Mouse (Mus musculus): ENCODE measurements around the gene Ace. TPM values are rescaled to one million over a fixed set of nuclear protein-coding genes. Genes with fewer than 3 reads are reported as not detected.
A peak's percentile ranks its signal among the peaks of the same experiment; 100 is the strongest.

The Ace gene
- total RNA-seq, 2 experiments from 2014 or later = 9.2 to 11.5 TPM

DNA sequence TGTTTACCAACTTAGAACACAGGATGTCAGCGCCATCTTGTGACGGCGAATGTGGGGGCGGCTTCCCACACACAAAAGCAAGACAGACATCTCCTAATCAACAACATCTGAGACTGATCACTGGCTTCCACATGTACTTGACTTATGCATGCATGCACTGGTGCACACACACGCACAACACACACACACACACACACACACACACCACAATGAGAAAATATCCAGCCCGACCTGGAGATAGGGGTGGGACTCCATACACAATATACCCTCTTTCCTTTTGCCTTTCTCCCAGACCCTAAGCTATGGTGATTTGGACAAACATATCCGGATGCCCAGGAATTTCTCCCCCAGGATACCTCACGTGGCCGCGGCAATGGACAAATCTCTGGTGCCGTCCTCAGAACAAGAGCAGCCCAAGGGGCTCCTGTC is 65.8 kb downstream of the Ace start:
- no peak for DNase-seq (ENCODE audit: low spot score in 2 of 2)
- intact Hi-C loops (cut with DNase I) = no loop called here

DNA sequence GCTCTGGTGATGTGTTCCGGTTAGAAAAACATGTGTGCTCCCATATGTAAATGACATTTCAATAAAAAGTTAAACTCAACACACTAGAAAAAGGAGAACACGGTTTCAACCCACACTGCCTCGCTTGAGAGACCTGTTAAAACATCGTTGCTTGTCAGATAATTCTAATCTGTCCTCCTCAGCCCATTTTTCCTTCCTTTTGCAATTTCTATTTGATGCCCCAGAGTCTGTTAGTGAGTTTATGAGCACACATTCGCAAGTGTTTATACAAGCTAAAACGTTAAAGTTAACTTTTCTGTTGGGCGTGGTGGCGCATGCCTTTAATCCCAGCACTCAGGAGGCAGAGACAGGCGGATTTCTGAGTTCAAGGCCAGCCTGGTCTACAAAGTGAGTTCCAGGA is 67.2 kb downstream of the Ace start:
- no peak for DNase-seq (ENCODE audit: low spot score in 2 of 2)
- intact Hi-C loops (cut with DNase I) = no loop called here

DNA sequence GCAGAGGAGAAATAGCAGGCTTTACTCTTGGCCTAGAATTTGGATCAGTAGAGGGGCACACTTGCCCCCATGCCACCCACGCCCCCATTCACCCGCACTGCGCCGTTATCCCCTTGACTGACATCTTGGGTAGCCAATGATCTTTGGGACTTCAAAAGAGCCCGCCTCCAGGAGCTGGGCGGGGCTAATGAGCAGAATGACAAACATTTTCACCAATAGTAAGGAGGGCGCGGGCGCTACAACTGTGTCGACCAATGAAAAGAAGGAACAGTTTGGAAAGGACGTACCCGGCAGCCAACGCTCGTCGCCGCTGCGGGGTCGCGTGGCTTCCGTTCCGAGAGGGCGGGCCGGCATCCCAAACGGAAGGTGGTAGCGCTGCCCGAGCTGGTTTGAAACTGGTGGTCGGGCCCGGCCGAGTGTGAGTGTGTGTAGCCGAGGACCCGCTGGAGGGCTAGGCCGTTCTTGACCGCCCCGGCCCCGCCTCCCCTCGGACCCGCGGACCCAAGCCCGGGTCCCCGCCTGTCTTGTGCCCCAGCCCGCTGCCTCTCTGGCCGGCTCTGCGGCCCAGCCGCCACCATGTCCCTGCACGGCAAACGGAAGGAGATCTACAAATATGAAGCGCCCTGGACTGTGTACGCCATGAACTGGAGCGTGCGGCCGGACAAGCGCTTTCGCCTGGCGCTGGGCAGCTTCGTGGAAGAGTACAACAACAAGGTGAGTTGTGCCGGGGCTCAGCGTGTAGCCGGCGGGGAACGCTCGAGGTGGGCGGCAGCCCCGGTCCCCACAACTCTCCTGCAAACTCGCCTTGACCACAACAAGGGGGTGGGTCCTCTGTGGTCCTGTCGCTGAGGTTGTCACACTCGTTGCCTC is 69.0 kb downstream of the Ace start, which contains the start of gene Dcaf7:
Gene Dcaf7, plus strand, starts transcription at position 325 of the 870 bp plus-strand sequence.
- DNase-seq (ENCODE audit: low spot score in 2 of 2) = peak; percentile 98 to 99
- intact Hi-C loops (cut with DNase I) = no loop called here

DNA sequence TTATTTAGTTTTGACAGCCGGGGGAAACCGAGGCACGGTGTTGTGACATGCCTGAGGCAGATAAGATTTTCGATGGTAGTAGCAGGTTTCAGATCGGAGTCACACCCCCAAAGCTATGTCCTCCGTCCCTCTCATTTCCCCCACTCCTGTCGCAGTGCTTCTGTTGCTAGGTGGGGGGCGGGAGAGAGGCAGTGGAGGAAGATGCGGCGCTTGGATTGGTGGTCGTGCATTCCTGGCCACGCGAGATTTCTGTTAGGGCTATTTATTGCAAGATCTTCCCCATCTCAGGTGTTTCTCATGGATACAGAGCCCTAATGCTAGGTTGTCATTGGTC is 69.6 kb downstream of the Ace start:
- intact Hi-C loops (cut with DNase I) = no loop called here
- DNase-seq (ENCODE audit: low spot score in 2 of 2) = peak; percentile 76 to 79

Other genes with a start within 250 kb of the Ace start
- gene Cyb561, start 14.6 kb upstream of the Ace start, total RNA-seq (2021) = 10 to 100 TPM; 81.8 to 88.9 TPM
- gene Ace3, start 26.7 kb downstream of the Ace start, total RNA-seq (2021) = not detected
- 1 to 10 TPM; 2.1 to 2.2 TPM for gene Kcnh6, start 40.2 kb downstream of the Ace start, total RNA-seq (2021)
- 100 to 1,000 TPM; 144 to 147 TPM for gene Dcaf7, start 68.9 kb downstream of the Ace start, total RNA-seq (2021)
- 10 to 100 TPM; 17.2 to 20.3 TPM for gene Taco1, start 98.1 kb downstream of the Ace start, total RNA-seq (2021)
- 10 to 100 TPM; 26.9 to 28.4 TPM for gene Map3k3, start 116.7 kb downstream of the Ace start, total RNA-seq (2021)
- gene Gm10840, start 192.9 kb downstream of the Ace start, total RNA-seq (2021) = not detected
- 100 to 1,000 TPM in 1 of 2 experiments, 10 to 100 TPM in 1; 98.5 to 104 TPM for gene Limd2, start 192.9 kb downstream of the Ace start, total RNA-seq (2021)
- 10 to 100 TPM; 26.6 to 31.2 TPM for gene Strada, start 234.2 kb downstream of the Ace start, total RNA-seq (2021)
- gene Ccdc47, start 248.4 kb downstream of the Ace start, total RNA-seq (2021) = 10 to 100 TPM; 79.5 to 86.6 TPM
- gene Ddx42, start 249.0 kb downstream of the Ace start, total RNA-seq (2021) = 10 to 100 TPM; 63.0 to 68.0 TPM

All from left cerebral cortex, postnatal 36 days (tissue).